ENCODE assay signal across 28 mouse cellular contexts in the genomic region with DNA sequence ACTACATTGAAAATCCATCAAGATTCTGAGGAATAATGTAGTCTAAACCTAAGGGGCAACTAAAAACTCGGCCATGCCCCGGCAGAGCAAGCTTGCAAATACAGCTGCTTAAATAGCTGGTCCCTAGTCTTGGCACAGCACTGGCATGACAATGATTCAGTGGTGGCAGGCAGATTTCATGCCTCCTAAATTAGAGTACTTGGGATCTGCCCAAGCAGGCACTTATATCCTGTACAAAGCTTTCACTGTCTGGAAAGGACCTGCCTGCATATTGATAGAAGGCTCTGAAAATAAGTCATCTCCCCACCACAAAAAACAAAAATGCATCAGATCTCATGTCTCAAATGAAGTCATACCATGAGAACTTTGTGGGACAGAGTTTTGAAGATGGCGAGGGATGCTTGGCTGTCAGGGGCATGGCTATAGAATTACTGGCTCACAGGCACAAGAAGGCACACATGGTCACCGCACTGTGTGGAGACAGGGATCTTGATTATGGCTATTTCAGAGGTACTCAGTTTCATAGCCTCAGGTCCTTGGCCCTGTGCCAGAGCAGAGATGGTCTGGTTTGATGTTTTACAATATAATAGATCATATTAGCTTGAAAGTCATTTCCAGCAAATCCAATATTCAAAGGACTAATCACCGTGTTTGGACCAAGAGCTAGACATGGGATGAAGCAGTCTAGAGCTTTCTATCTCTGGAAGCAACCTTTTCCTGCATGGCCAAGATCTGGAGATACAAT.
DNase-seq lines count a peak whose midpoint lies in the region; ATAC-seq lines count a peak whose summit lies in the region.
"Had no signal": no experiment of that assay in that cellular context is flagged by ENCODE, and none has a peak within 500 bp of the region (broad histone marks: within the 10 kb centered on the region; RNA-seq: fewer than 3 reads in every experiment).

No protein-coding gene starts in this region.

- no peak overlapping the region for H3K4me3 ChIP-seq in intestine, embryonic 14.5 days (ENCODE audit: low read depth, low read length)
- H3K4me3 ChIP-seq in intestine, embryonic 15.5 days (replicated peaks) = no peak overlapping the region
- no peak overlapping the region for H3K4me3 ChIP-seq in embryonic facial prominence, embryonic 10.5 days
- H3K4me3 ChIP-seq: forebrain, embryonic 13.5 days; heart, adult 2 months; hindbrain, embryonic 13.5 days; kidney, embryonic 15.5 days; left cerebral cortex, adult 2 months; limb, embryonic 12.5 days; liver, embryonic 15.5 days; myocyte; neural tube, embryonic 13.5 days had no signal

- WGBS in intestine, embryonic 14.5 days = 87% methylated on average over 5 of the region's 5 CpGs
- 88% methylated on average over 5 of the region's 5 CpGs for WGBS in intestine, embryonic 15.5 days
- WGBS in embryonic facial prominence, embryonic 10.5 days = 93% methylated on average over 5 of the region's 5 CpGs

- no peak overlapping the region for H3K4me2 ChIP-seq in intestine, embryonic 14.5 days (ENCODE audit: low read length)
- H3K4me2 ChIP-seq in intestine, embryonic 15.5 days (replicated peaks) = no peak overlapping the region
- H3K4me2 ChIP-seq: forebrain, embryonic 13.5 days; hindbrain, embryonic 13.5 days; kidney, embryonic 15.5 days; limb, embryonic 12.5 days; liver, embryonic 15.5 days; lung, embryonic 14.5 days; midbrain, embryonic 11.5 days; neural tube, embryonic 13.5 days had no signal

- ATAC-seq in frontal cortex, adult (ENCODE audit: low TSS enrichment) = peak; percentile 79
- no peak for ATAC-seq in intestine, embryonic 14.5 days (replicated peaks; ENCODE audit: low FRiP score, low TSS enrichment, low read depth)
- ATAC-seq in intestine, embryonic 15.5 days = no peak
- ATAC-seq: activated CD4-positive, CD25-positive, alpha-beta regulatory T cell, adult 4 months; CD4-positive, CD25-positive, alpha-beta regulatory T cell, adult 4 months; forebrain, embryonic 13.5 days; midbrain, embryonic 16.5 days had no signal

- H3K36me3 ChIP-seq in intestine, embryonic 14.5 days (ENCODE audit: control insufficient read depth, insufficient read depth, low read length) = no peaks in the 10 kb centered on the region
- H3K36me3 ChIP-seq in intestine, embryonic 15.5 days = no peaks in the 10 kb centered on the region
- H3K36me3 ChIP-seq in embryonic facial prominence, embryonic 10.5 days (replicated peaks) = no peaks in the 10 kb centered on the region
- H3K36me3 ChIP-seq: hindbrain, embryonic 13.5 days; kidney, embryonic 15.5 days; limb, embryonic 12.5 days; liver, embryonic 15.5 days; neural tube, embryonic 13.5 days had no signal

- H3K9me3 ChIP-seq in intestine, embryonic 14.5 days (ENCODE audit: control insufficient read depth, low read length) = no peaks in the 10 kb centered on the region
- H3K9me3 ChIP-seq in intestine, embryonic 15.5 days = no peaks in the 10 kb centered on the region
- H3K9me3 ChIP-seq in embryonic facial prominence, embryonic 10.5 days = no peaks in the 10 kb centered on the region
- H3K9me3 ChIP-seq: forebrain, embryonic 13.5 days; hindbrain, embryonic 13.5 days; kidney, embryonic 15.5 days; limb, embryonic 12.5 days; liver, embryonic 15.5 days; neural tube, embryonic 13.5 days had no signal

- no peaks in the 10 kb centered on the region for H3K4me1 ChIP-seq in intestine, embryonic 14.5 days (replicated peaks; ENCODE audit: control insufficient read depth, insufficient read depth, low read length)
- no peaks in the 10 kb centered on the region for H3K4me1 ChIP-seq in intestine, embryonic 15.5 days (replicated peaks)
- H3K4me1 ChIP-seq in embryonic facial prominence, embryonic 10.5 days = no peaks in the 10 kb centered on the region
- H3K4me1 ChIP-seq: forebrain, embryonic 13.5 days; hindbrain, embryonic 13.5 days; kidney, embryonic 15.5 days; liver, embryonic 15.5 days; neural tube, embryonic 13.5 days had no signal

- no peak overlapping the region for H3K27ac ChIP-seq in intestine, embryonic 14.5 days (ENCODE audit: low read depth)
- H3K27ac ChIP-seq in intestine, embryonic 15.5 days = no peak overlapping the region
- H3K27ac ChIP-seq in embryonic facial prominence, embryonic 10.5 days (replicated peaks) = no peak overlapping the region
- H3K27ac ChIP-seq: forebrain, embryonic 13.5 days; heart, adult 2 months; hindbrain, embryonic 13.5 days; kidney, embryonic 15.5 days; left cerebral cortex, adult 2 months; limb, embryonic 12.5 days; liver, embryonic 15.5 days; neural tube, embryonic 13.5 days had no signal

- DNase-seq in frontal cortex, postnatal 25 days (ENCODE audit: low spot score in 2 of 2) = no peak
- DNase-seq in intestine, embryonic 14.5 days (ENCODE audit: low spot score) = peak; percentile 44
- DNase-seq in adrenal gland, adult 8-10 months = peak; percentile 13
- peak; percentile 34 for DNase-seq in brain, adult 2 months (ENCODE audit: low read depth, low spot score)
- DNase-seq in embryonic facial prominence, embryonic 10.5 days (ENCODE audit: low spot score) = no peak
- DNase-seq: cerebellum, adult 2 months; cerebellum, postnatal 25 days; gastrocnemius, postnatal 25 days; heart, postnatal 14 days; kidney, adult 18-20 months; lung, embryonic 14.5 days; lung, postnatal 14 days; thymus, postnatal 14 days had no signal

- no peak overlapping the region for H3K9ac ChIP-seq in intestine, embryonic 14.5 days (ENCODE audit: low read length)
- H3K9ac ChIP-seq in intestine, embryonic 15.5 days = no peak overlapping the region
- H3K9ac ChIP-seq: forebrain, embryonic 13.5 days; hindbrain, embryonic 13.5 days; kidney, embryonic 15.5 days; limb, embryonic 12.5 days; liver, embryonic 15.5 days; lung, embryonic 14.5 days; neural tube, embryonic 13.5 days had no signal

- no peaks in the 10 kb centered on the region for H3K27me3 ChIP-seq in intestine, embryonic 14.5 days (replicated peaks; ENCODE audit: control insufficient read depth, insufficient read depth, low read length)
- no peaks in the 10 kb centered on the region for H3K27me3 ChIP-seq in intestine, embryonic 15.5 days (replicated peaks)
- no peaks in the 10 kb centered on the region for H3K27me3 ChIP-seq in embryonic facial prominence, embryonic 10.5 days (replicated peaks; ENCODE audit: low read depth, poor library complexity, severe bottlenecking)
- H3K27me3 ChIP-seq: forebrain, embryonic 13.5 days; kidney, embryonic 15.5 days; limb, embryonic 12.5 days; liver, embryonic 15.5 days had no signal

Comparison
In these comparisons a context has a peak if more than half of its experiments do, and no peak if none do; other contexts are left out.
1. DNase-seq: peak in intestine, embryonic 14.5 days (single experiment), adrenal gland, adult 8-10 months (single experiment) and brain, adult 2 months (single experiment); none in frontal cortex, postnatal 25 days (0 of 2) and embryonic facial prominence, embryonic 10.5 days (single experiment).